Mouse (Mus musculus) neural tube, embryonic 11.5 days (tissue): Measurements from ENCODE around the gene Cd36. TPM values are rescaled to one million over a fixed set of nuclear protein-coding genes. Genes with fewer than 3 reads are reported as not detected.

Experiments
- ATAC-seq: fragments of 200-750 bp; cut with Nextera tagmentation; 2 replicates; pipeline ENCODE4 v1.8.0; 2017; ENCODE audit warnings: moderate number of reproducible peaks, mild to moderate bottlenecking, moderate TSS enrichment, moderate library complexity; ENCODE audit not compliant: insufficient read depth, low FRiP score, low TSS enrichment
- DNase-seq: peaks from one replicate; pipeline ENCODE4 v3.0.0-alpha.2; 2015; ENCODE audit warnings: low spot score
- H3K27ac ChIP-seq: fragments of 300-500 bp; sonication (generic); 2 replicates; pipeline ENCODE4 v1.5.1; 2014; ENCODE audit warnings: low read depth, mild to moderate bottlenecking, low read length
- H3K27me3 ChIP-seq: fragments of 300-500 bp; sonication (generic); 2 replicates; pipeline ENCODE4 v1.6.1; 2014; ENCODE audit warnings: mild to moderate bottlenecking, low read length, mixed read lengths; ENCODE audit not compliant: control insufficient read depth, insufficient read depth
- H3K36me3 ChIP-seq: fragments of 300-500 bp; sonication (generic); 2 replicates; pipeline ENCODE4 v1.6.1; 2014; ENCODE audit warnings: mild to moderate bottlenecking, low read length, moderate library complexity, mixed read lengths; ENCODE audit not compliant: control insufficient read depth, insufficient read depth
- H3K4me1 ChIP-seq: fragments of 300-500 bp; sonication (generic); 2 replicates; pipeline ENCODE4 v1.6.1; 2014; ENCODE audit warnings: low read length, mixed read lengths; ENCODE audit not compliant: control insufficient read depth, insufficient read depth
- H3K4me2 ChIP-seq: fragments of 300-500 bp; sonication (generic); 2 replicates; pipeline ENCODE4 v1.6.1; 2014; ENCODE audit warnings: low read depth, mild to moderate bottlenecking, moderate library complexity
- H3K4me3 ChIP-seq: fragments of 300-500 bp; sonication (generic); 2 replicates; pipeline ENCODE4 v1.5.1; 2014; ENCODE audit warnings: low read depth, low read length
- H3K9ac ChIP-seq: fragments of 300-500 bp; sonication (generic); 2 replicates; pipeline ENCODE4 v1.6.1; 2014; ENCODE audit warnings: mild to moderate bottlenecking, low read length
- H3K9me3 ChIP-seq: fragments of 300-500 bp; sonication (generic); 2 replicates; pipeline ENCODE4 v1.6.1; 2016; ENCODE audit warnings: low read length; ENCODE audit not compliant: control insufficient read depth
- WGBS: fragments of 180-500 bp; shearing (Covaris S2); extraction: QIAGEN DNeasy Blood & Tissue Kit; methylation state at CpG from one replicate; pipeline ENCODE4 v1.1.7; 2014; 5-methylcytosine and 5-hydroxymethylcytosine counted together
- polyA plus RNA-seq: library from polyadenylated mRNA; unstranded; fragments of >200 nt; fragmentation: Nextera tagmentation; extraction: Ambion mirVana; gene quantifications from 2 replicates; pipeline ENCODE4 v1.2.1, GENCODE M21; 2014

Gene Cd36
- polyA plus RNA-seq, 1 experiment from 2014 or later: 2.4 TPM

DNA sequence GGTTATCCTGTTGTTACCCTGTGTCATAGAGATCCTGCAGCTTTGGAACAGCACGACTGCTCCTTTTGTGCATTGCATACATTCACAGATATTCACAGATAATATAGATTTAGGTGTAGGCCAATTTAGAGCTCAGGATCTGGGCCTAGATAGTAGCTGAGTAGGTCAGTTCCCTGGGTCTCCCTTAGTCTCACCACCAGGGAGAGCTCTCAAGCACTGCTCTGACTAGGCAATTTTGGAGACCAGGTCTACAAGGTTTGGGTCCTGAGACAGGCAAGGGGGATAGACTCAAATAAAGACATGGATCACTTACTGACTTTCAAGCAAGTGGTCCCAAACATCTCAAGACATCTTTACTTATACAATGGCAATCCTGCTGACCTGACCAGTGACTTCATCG lies 38.0 kb downstream of the Cd36 start:
- no peaks in the 10 kb centered on the region for H3K27me3 ChIP-seq
- no peak overlapping the region for H3K4me3 ChIP-seq
- no peaks in the 10 kb centered on the region for H3K9me3 ChIP-seq
- H3K4me2 ChIP-seq: no peak overlapping the region
- no peak overlapping the region for H3K27ac ChIP-seq
- H3K4me1 ChIP-seq: no peaks in the 10 kb centered on the region
- DNase-seq (no peak), ATAC-seq (no peak)
- no peak overlapping the region for H3K9ac ChIP-seq
- H3K36me3 ChIP-seq: no peaks in the 10 kb centered on the region
- 83% methylated on average over 2 of the region's 2 CpGs for WGBS

GRCm38 (mm10) chr5:17849582-17849981 lies 39.0 kb downstream of the Cd36 start:
- H3K9me3 ChIP-seq: no peaks in the 10 kb centered on the region
- H3K9ac ChIP-seq: no peak overlapping the region
- H3K4me3 ChIP-seq: no peak overlapping the region
- no peaks in the 10 kb centered on the region for H3K27me3 ChIP-seq
- H3K27ac ChIP-seq: no peak overlapping the region
- ATAC-seq: no peak
- no peaks in the 10 kb centered on the region for H3K36me3 ChIP-seq
- no peaks in the 10 kb centered on the region for H3K4me1 ChIP-seq
- DNase-seq: no peak
- WGBS: 83% methylated on average over 1 of the region's 1 CpGs
- H3K4me2 ChIP-seq: no peak overlapping the region

- 93% methylated on average over 2 of the region's 2 CpGs for WGBS
- Histone ChIP-seq H3K4me2 (no peak overlapping the region), H3K27ac (no peak overlapping the region), H3K36me3 (no peaks in the 10 kb centered on the region), H3K9ac (no peak overlapping the region), H3K4me3 (no peak overlapping the region), H3K27me3 (no peaks in the 10 kb centered on the region), H3K4me1 (no peaks in the 10 kb centered on the region), H3K9me3 (no peaks in the 10 kb centered on the region)
- ATAC-seq (no peak), DNase-seq (no peak)
These were observed 39.9 kb downstream of the Cd36 start for GRCm38 (mm10) chr5:17848733-17849132.

DNA sequence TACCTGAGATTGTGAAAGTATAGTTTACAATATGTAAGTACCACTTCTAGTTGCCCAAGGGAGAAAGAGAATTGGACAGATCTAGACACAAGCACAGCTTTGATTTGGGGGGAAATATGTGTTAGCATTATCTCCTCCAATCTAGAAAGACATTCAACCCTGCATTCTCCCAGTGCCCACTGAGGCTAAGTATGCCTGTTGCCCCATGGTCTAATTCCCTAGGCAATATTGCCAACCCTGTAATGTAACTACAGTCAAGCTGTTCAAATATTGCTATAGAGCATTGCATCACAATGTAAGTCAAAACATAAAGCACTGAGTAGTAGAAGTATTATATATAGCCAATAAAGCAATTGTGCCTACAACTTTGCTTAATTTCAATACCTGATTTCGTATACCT lies 40.3 kb downstream of the Cd36 start:
- Histone ChIP-seq H3K36me3 (no peaks in the 10 kb centered on the region), H3K9ac (no peak overlapping the region), H3K9me3 (no peaks in the 10 kb centered on the region), H3K4me1 (no peaks in the 10 kb centered on the region), H3K4me3 (no peak overlapping the region), H3K27ac (no peak overlapping the region), H3K4me2 (no peak overlapping the region), H3K27me3 (no peaks in the 10 kb centered on the region)
- WGBS: 92% methylated on average over 1 of the region's 1 CpGs
- DNase-seq (no peak), ATAC-seq (no peak)

DNA sequence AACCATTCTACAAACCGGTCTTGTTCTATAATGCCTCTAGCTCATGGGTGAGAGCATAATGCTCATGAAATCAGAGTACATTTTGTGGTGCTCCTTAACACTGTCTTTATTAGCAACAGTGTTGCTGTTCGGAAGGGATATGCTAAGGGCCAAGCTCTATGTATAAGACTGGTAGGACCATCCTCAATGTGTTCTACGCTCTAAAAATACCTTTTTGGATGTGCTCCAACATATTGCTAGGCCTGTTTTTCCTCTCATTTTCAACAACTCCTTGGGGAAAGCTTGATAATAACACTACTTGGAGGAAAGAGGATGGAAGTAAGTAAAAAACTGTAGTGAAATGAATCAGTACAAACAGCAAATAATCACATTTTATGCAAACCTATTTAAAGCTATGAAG lies 44.7 kb downstream of the Cd36 start:
- Histone ChIP-seq H3K9me3 (no peaks in the 10 kb centered on the region), H3K4me1 (no peaks in the 10 kb centered on the region), H3K27me3 (no peaks in the 10 kb centered on the region), H3K27ac (no peak overlapping the region), H3K4me3 (no peak overlapping the region), H3K9ac (no peak overlapping the region), H3K4me2 (no peak overlapping the region), H3K36me3 (no peaks in the 10 kb centered on the region)
- 90% methylated on average over 3 of the region's 3 CpGs for WGBS
- no peak for ATAC-seq
- DNase-seq: no peak

DNA sequence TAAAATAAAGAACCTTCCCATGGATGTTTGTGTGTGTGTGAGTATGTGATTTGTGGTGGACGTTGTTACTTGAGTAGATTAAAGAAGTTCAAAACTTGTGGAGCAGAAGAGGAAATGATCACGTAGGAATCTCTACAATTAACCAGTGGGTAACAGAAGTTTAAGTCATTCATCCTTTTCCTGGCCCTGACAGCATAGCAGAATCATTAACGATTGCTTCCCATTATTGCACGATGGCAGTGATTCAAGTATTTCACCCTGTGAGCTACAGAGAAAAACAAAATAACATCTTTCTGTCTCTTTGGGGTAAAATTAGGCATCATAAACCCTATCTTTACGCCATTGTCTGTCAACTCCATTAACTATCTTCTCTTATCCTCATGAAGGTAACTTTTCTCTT lies 45.3 kb downstream of the Cd36 start:
- ATAC-seq (no peak), DNase-seq (no peak)
- no peak overlapping the region for H3K27ac ChIP-seq
- no peak overlapping the region for H3K9ac ChIP-seq
- no peaks in the 10 kb centered on the region for H3K9me3 ChIP-seq
- no peaks in the 10 kb centered on the region for H3K27me3 ChIP-seq
- no peaks in the 10 kb centered on the region for H3K36me3 ChIP-seq
- H3K4me3 ChIP-seq: no peak overlapping the region
- WGBS: 83% methylated on average over 5 of the region's 5 CpGs
- H3K4me2 ChIP-seq: no peak overlapping the region
- no peaks in the 10 kb centered on the region for H3K4me1 ChIP-seq

DNA sequence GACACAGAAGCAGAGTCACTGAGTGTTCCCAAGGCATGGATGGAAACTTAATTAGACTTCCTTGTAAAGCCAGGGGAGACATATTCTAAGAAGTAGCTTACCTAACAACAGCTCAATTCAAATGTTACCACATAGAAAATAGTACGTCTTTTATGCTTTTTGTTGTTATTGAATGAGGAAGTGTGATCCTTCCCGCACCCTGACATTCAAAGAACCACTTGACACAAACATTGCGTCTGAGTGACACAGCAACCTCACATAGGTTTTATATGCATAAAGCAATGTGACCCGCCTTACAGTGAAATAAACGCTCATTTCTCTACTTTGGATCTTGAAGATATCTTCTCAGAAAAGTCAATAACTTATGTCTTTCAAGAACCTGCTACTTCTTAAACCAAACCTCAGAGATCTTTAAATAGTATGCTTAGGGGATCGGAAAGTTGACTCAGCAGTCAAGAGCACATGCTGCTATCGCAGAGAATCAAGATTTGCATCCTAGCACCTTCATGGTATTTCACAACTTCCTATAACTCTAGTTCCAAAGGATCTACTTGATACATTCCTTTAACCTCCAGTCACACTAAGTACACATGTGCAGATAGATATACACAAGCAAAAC lies 46.4 kb downstream of the Cd36 start:
- Histone ChIP-seq H3K27ac (no peak overlapping the region), H3K4me2 (no peak overlapping the region), H3K9ac (no peak overlapping the region), H3K4me1 (no peaks in the 10 kb centered on the region), H3K9me3 (no peaks in the 10 kb centered on the region), H3K4me3 (no peak overlapping the region), H3K36me3 (no peaks in the 10 kb centered on the region), H3K27me3 (no peaks in the 10 kb centered on the region)
- ATAC-seq (no peak), DNase-seq (no peak)
- WGBS: 85% methylated on average over 7 of the region's 7 CpGs

- no peaks in the 10 kb centered on the region for H3K9me3 ChIP-seq
- no peak overlapping the region for H3K4me2 ChIP-seq
- WGBS: 79% methylated on average over 2 of the region's 2 CpGs
- H3K4me1 ChIP-seq: no peaks in the 10 kb centered on the region
- DNase-seq (no peak), ATAC-seq (no peak)
- no peaks in the 10 kb centered on the region for H3K27me3 ChIP-seq
- no peak overlapping the region for H3K9ac ChIP-seq
- H3K4me3 ChIP-seq: no peak overlapping the region
- no peaks in the 10 kb centered on the region for H3K36me3 ChIP-seq
- H3K27ac ChIP-seq: no peak overlapping the region
These were observed 49.1 kb downstream of the Cd36 start for GRCm38 (mm10) chr5:17839549-17839948.

DNA sequence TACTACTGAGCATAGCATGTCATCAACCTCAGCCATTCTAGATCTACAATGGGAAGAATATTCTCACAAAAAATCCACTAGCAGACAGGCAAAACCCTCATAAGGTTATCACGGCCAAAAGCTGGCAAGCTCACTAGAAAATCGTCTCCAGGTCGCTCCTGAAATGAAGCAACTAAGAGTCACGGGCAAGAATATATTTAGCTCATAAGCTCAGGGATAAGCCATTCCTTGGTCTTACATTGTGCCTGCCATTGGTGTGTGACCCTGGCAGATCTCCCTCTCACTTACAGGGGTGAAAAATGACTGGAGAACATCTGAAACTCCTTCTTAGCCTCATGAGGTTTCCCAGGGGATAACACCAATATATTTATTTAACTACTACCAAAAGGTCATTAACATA lies 52.2 kb downstream of the Cd36 start:
- no peaks in the 10 kb centered on the region for H3K4me1 ChIP-seq
- H3K27ac ChIP-seq: no peak overlapping the region
- no peaks in the 10 kb centered on the region for H3K27me3 ChIP-seq
- H3K9me3 ChIP-seq: no peaks in the 10 kb centered on the region
- H3K36me3 ChIP-seq: no peaks in the 10 kb centered on the region
- DNase-seq: no peak
- no peak overlapping the region for H3K9ac ChIP-seq
- no peak overlapping the region for H3K4me2 ChIP-seq
- WGBS: 74% methylated on average over 4 of the region's 4 CpGs
- ATAC-seq: no peak
- H3K4me3 ChIP-seq: no peak overlapping the region
